Mouse (Mus musculus): ENCODE data around the gene Sipa1l1. TPM values are rescaled to one million over a fixed set of nuclear protein-coding genes. Genes with fewer than 3 reads are reported as not detected.
A peak's percentile ranks its signal among the peaks of the same experiment; 100 is the strongest.

The Sipa1l1 gene
- polyA plus RNA-seq, 1 experiment from 2014 or later: 34.8 TPM

- Histone ChIP-seq H3K4me1 (peaks cover 31% of the 10 kb centered on the region), H3K4me2 (no peak overlapping the region), H3K9me3 (no peaks in the 10 kb centered on the region), H3K9ac (no peak overlapping the region), H3K36me3 (peaks cover 13% of the 10 kb centered on the region), H3K27me3 (no peaks in the 10 kb centered on the region), H3K27ac (no peak overlapping the region), H3K4me3 (no peak overlapping the region)
- no peak for ATAC-seq (ENCODE audit: insufficient number of reproducible peaks, insufficient read depth, low FRiP score, low TSS enrichment, low read depth)
- WGBS: 58% methylated on average over 3 of the region's 3 CpGs
Observed at GRCm38 (mm10) chr12:82371266-82371665, 202.1 kb downstream of the Sipa1l1 start.

- Histone ChIP-seq H3K36me3 (peaks cover 16% of the 10 kb centered on the region), H3K27me3 (no peaks in the 10 kb centered on the region), H3K4me1 (peaks cover 31% of the 10 kb centered on the region), H3K27ac (peak overlapping the region; percentile 77), H3K4me2 (no peak overlapping the region), H3K9ac (no peak overlapping the region), H3K9me3 (no peaks in the 10 kb centered on the region), H3K4me3 (no peak overlapping the region)
- ATAC-seq (ENCODE audit: insufficient number of reproducible peaks, insufficient read depth, low FRiP score, low TSS enrichment, low read depth): no peak
Observed at GRCm38 (mm10) chr12:82374020-82374419, 204.9 kb downstream of the Sipa1l1 start.

GRCm38 (mm10) chr12:82382932-82383331 lies 213.8 kb downstream of the Sipa1l1 start:
- no peak for ATAC-seq (ENCODE audit: insufficient number of reproducible peaks, insufficient read depth, low FRiP score, low TSS enrichment, low read depth)
- no peaks in the 10 kb centered on the region for H3K27me3 ChIP-seq
- WGBS: 75% methylated on average over 3 of the region's 3 CpGs
- H3K9ac ChIP-seq: no peak overlapping the region
- H3K4me2 ChIP-seq: no peak overlapping the region
- no peak overlapping the region for H3K4me3 ChIP-seq
- no peaks in the 10 kb centered on the region for H3K9me3 ChIP-seq
- no peaks in the 10 kb centered on the region for H3K4me1 ChIP-seq
- H3K27ac ChIP-seq: no peak overlapping the region
- H3K36me3 ChIP-seq: peaks cover 25% of the 10 kb centered on the region

GRCm38 (mm10) chr12:82384719-82385118 lies 215.6 kb downstream of the Sipa1l1 start:
- WGBS: 93% methylated on average over 8 of the region's 8 CpGs
- no peak overlapping the region for H3K4me3 ChIP-seq
- no peak overlapping the region for H3K27ac ChIP-seq
- no peak for ATAC-seq (ENCODE audit: insufficient number of reproducible peaks, insufficient read depth, low FRiP score, low TSS enrichment, low read depth)
- peaks cover 25% of the 10 kb centered on the region for H3K36me3 ChIP-seq
- no peak overlapping the region for H3K9ac ChIP-seq
- no peaks in the 10 kb centered on the region for H3K27me3 ChIP-seq
- H3K4me2 ChIP-seq: no peak overlapping the region
- no peaks in the 10 kb centered on the region for H3K9me3 ChIP-seq
- H3K4me1 ChIP-seq: no peaks in the 10 kb centered on the region

- Histone ChIP-seq H3K27me3 (no peaks in the 10 kb centered on the region), H3K9me3 (no peaks in the 10 kb centered on the region), H3K4me1 (no peaks in the 10 kb centered on the region), H3K4me3 (no peak overlapping the region), H3K9ac (no peak overlapping the region), H3K27ac (no peak overlapping the region), H3K36me3 (peaks cover 25% of the 10 kb centered on the region), H3K4me2 (no peak overlapping the region)
- ATAC-seq (ENCODE audit: insufficient number of reproducible peaks, insufficient read depth, low FRiP score, low TSS enrichment, low read depth): no peak
- 64% methylated on average over 3 of the region's 3 CpGs for WGBS
Observed at GRCm38 (mm10) chr12:82387042-82387441, 217.9 kb downstream of the Sipa1l1 start.

GRCm38 (mm10) chr12:82387647-82388046 lies 218.5 kb downstream of the Sipa1l1 start:
- no peaks in the 10 kb centered on the region for H3K27me3 ChIP-seq
- no peak overlapping the region for H3K27ac ChIP-seq
- H3K4me1 ChIP-seq: no peaks in the 10 kb centered on the region
- H3K9ac ChIP-seq: no peak overlapping the region
- WGBS: 88% methylated on average over 3 of the region's 3 CpGs
- no peak overlapping the region for H3K4me2 ChIP-seq
- peaks cover 25% of the 10 kb centered on the region for H3K36me3 ChIP-seq
- ATAC-seq (ENCODE audit: insufficient number of reproducible peaks, insufficient read depth, low FRiP score, low TSS enrichment, low read depth): no peak
- H3K4me3 ChIP-seq: no peak overlapping the region
- no peaks in the 10 kb centered on the region for H3K9me3 ChIP-seq

GRCm38 (mm10) chr12:82388144-82388543 lies 219.0 kb downstream of the Sipa1l1 start:
- H3K9ac ChIP-seq: no peak overlapping the region
- H3K36me3 ChIP-seq: peaks cover 25% of the 10 kb centered on the region
- H3K4me1 ChIP-seq: peaks cover 1% of the 10 kb centered on the region; the same call in 1 of the 2 replicates
- ATAC-seq (ENCODE audit: insufficient number of reproducible peaks, insufficient read depth, low FRiP score, low TSS enrichment, low read depth): no peak
- H3K27ac ChIP-seq: no peak overlapping the region
- no peaks in the 10 kb centered on the region for H3K9me3 ChIP-seq
- no peaks in the 10 kb centered on the region for H3K27me3 ChIP-seq
- H3K4me2 ChIP-seq: no peak overlapping the region
- H3K4me3 ChIP-seq: no peak overlapping the region

GRCm38 (mm10) chr12:82394118-82394861 lies 225.2 kb downstream of the Sipa1l1 start:
- H3K27me3 ChIP-seq: no peaks in the 10 kb centered on the region
- H3K4me1 ChIP-seq: peaks cover 12% of the 10 kb centered on the region; the same call in 1 of the 2 replicates
- no peak for ATAC-seq (ENCODE audit: insufficient number of reproducible peaks, insufficient read depth, low FRiP score, low TSS enrichment, low read depth)
- WGBS: 39% methylated on average over 8 of the region's 8 CpGs
- no peak overlapping the region for H3K9ac ChIP-seq
- no peaks in the 10 kb centered on the region for H3K9me3 ChIP-seq
- no peak overlapping the region for H3K4me3 ChIP-seq
- no peak overlapping the region for H3K27ac ChIP-seq
- H3K4me2 ChIP-seq: no peak overlapping the region
- peaks cover 9% of the 10 kb centered on the region for H3K36me3 ChIP-seq

GRCm38 (mm10) chr12:82395194-82395593 lies 226.1 kb downstream of the Sipa1l1 start:
- H3K27me3 ChIP-seq: no peaks in the 10 kb centered on the region
- H3K4me1 ChIP-seq: peaks cover 16% of the 10 kb centered on the region; the same call in 1 of the 2 replicates
- peaks cover 9% of the 10 kb centered on the region for H3K36me3 ChIP-seq
- WGBS: 78% methylated on average over 4 of the region's 4 CpGs
- H3K9me3 ChIP-seq: no peaks in the 10 kb centered on the region
- H3K27ac ChIP-seq: no peak overlapping the region
- no peak overlapping the region for H3K4me3 ChIP-seq
- H3K4me2 ChIP-seq: no peak overlapping the region
- no peak for ATAC-seq (ENCODE audit: insufficient number of reproducible peaks, insufficient read depth, low FRiP score, low TSS enrichment, low read depth)
- H3K9ac ChIP-seq: no peak overlapping the region

GRCm38 (mm10) chr12:82397193-82397592 lies 228.1 kb downstream of the Sipa1l1 start:
- no peak for ATAC-seq (ENCODE audit: insufficient number of reproducible peaks, insufficient read depth, low FRiP score, low TSS enrichment, low read depth)
- Histone ChIP-seq H3K4me1 (peaks cover 25% of the 10 kb centered on the region; the same call in 1 of the 2 replicates), H3K4me3 (no peak overlapping the region), H3K27ac (no peak overlapping the region), H3K9ac (no peak overlapping the region), H3K4me2 (no peak overlapping the region), H3K9me3 (no peaks in the 10 kb centered on the region), H3K27me3 (no peaks in the 10 kb centered on the region), H3K36me3 (peaks cover 11% of the 10 kb centered on the region)
- 93% methylated on average over 8 of the region's 8 CpGs for WGBS

- Histone ChIP-seq H3K27ac (no peak overlapping the region), H3K4me3 (no peak overlapping the region), H3K9ac (no peak overlapping the region), H3K36me3 (peaks cover 16% of the 10 kb centered on the region), H3K9me3 (no peaks in the 10 kb centered on the region), H3K4me2 (no peak overlapping the region), H3K27me3 (no peaks in the 10 kb centered on the region), H3K4me1 (peaks cover 25% of the 10 kb centered on the region; the same call in 1 of the 2 replicates)
- WGBS: 67% methylated on average over 9 of the region's 9 CpGs
- ATAC-seq (ENCODE audit: insufficient number of reproducible peaks, insufficient read depth, low FRiP score, low TSS enrichment, low read depth): no peak
Observed at GRCm38 (mm10) chr12:82397751-82398150, 228.6 kb downstream of the Sipa1l1 start.

GRCm38 (mm10) chr12:82398926-82399325 lies 229.8 kb downstream of the Sipa1l1 start:
- 90% methylated on average over 2 of the region's 2 CpGs for WGBS

More at GRCm38 (mm10) chr12:82398926-82399325, 229.8 kb downstream of the Sipa1l1 start:
- no peak overlapping the region for H3K4me3 ChIP-seq
- H3K9ac ChIP-seq: no peak overlapping the region
- H3K27me3 ChIP-seq: no peaks in the 10 kb centered on the region
- H3K36me3 ChIP-seq: peaks cover 28% of the 10 kb centered on the region
- H3K9me3 ChIP-seq: no peaks in the 10 kb centered on the region
- ATAC-seq (ENCODE audit: insufficient number of reproducible peaks, insufficient read depth, low FRiP score, low TSS enrichment, low read depth): no peak
- H3K4me2 ChIP-seq: no peak overlapping the region
- H3K27ac ChIP-seq: no peak overlapping the region
- peaks cover 16% of the 10 kb centered on the region; the same call in 1 of the 2 replicates for H3K4me1 ChIP-seq
